Mouse (Mus musculus): ENCODE measurements around the gene P2rx4. TPM values are rescaled to one million over a fixed set of nuclear protein-coding genes. Genes with fewer than 3 reads are reported as not detected.
A peak's percentile ranks its signal among the peaks of the same experiment; 100 is the strongest.
"Not testable (repeated sequence)": the region's sequence is repeated elsewhere in the genome, so short reads cannot be mapped to it uniquely, and the experiment has no call there.

P2rx4 gene
- polyA plus RNA-seq (2016; fragmentation: Nextera tagmentation; extraction: Ambion mirVana) = 25.6 and 27.1 TPM in 2 replicates

GRCm38 (mm10) chr5:122707276-122708181 is at the start of gene P2rx4:
TSS of gene P2rx4 (plus strand) at chr5:122707544.
- H3K36me3 ChIP-seq = peaks cover 5% of the 10 kb centered on the region; the same call in 1 of the 2 replicates
- under 1% methylated on average over 66 of the region's 66 CpGs for WGBS (ENCODE audit: insufficient replicate concordance)
- peak within 1 kb of the TSS; percentile 76 for H3K9ac ChIP-seq
- ATAC-seq = peak; percentile 88
- peak within 1 kb of the TSS; percentile 95 for H3K4me2 ChIP-seq
- H3K4me3 ChIP-seq = peak within 1 kb of the TSS; percentile 70
- no peaks in the 10 kb centered on the region for H3K9me3 ChIP-seq (replicated peaks)
- H3K27me3 ChIP-seq (replicated peaks) = no peaks in the 10 kb centered on the region
- peaks cover 48% of the 10 kb centered on the region for H3K4me1 ChIP-seq
- peak within 1 kb of the TSS; percentile 82 for H3K27ac ChIP-seq

GRCm38 (mm10) chr5:122662501-122662900 is 44.8 kb upstream of the P2rx4 start:
- no peaks in the 10 kb centered on the region for H3K27me3 ChIP-seq (replicated peaks)
- no peak for ATAC-seq
- no peak overlapping the region for H3K4me3 ChIP-seq
- 78% methylated on average over 6 of the region's 6 CpGs for WGBS (ENCODE audit: insufficient replicate concordance)
- H3K9me3 ChIP-seq (replicated peaks) = no peaks in the 10 kb centered on the region
- H3K9ac ChIP-seq = no peak overlapping the region
- no peak overlapping the region for H3K4me2 ChIP-seq
- no peaks in the 10 kb centered on the region for H3K36me3 ChIP-seq
- no peaks in the 10 kb centered on the region for H3K4me1 ChIP-seq
- no peak overlapping the region for H3K27ac ChIP-seq

GRCm38 (mm10) chr5:122665036-122665435 is 42.3 kb upstream of the P2rx4 start:
- no peak for ATAC-seq

GRCm38 (mm10) chr5:122668981-122669897 is 38.1 kb upstream of the P2rx4 start:
- Histone ChIP-seq H3K4me3 (no peak overlapping the region), H3K27me3 (replicated peaks) (no peaks in the 10 kb centered on the region), H3K4me2 (no peak overlapping the region), H3K9me3 (replicated peaks) (no peaks in the 10 kb centered on the region), H3K36me3 (no peaks in the 10 kb centered on the region), H3K9ac (no peak overlapping the region), H3K27ac (no peak overlapping the region), H3K4me1 (no peaks in the 10 kb centered on the region)
- no peak for ATAC-seq
- 58% methylated on average over 15 of the region's 15 CpGs for WGBS (ENCODE audit: insufficient replicate concordance)

More at GRCm38 (mm10) chr5:122665036-122665435, 42.3 kb upstream of the P2rx4 start:
- WGBS (ENCODE audit: insufficient replicate concordance) = 47% methylated on average over 5 of the region's 5 CpGs
- Histone ChIP-seq H3K27ac (no peak overlapping the region), H3K4me1 (no peaks in the 10 kb centered on the region), H3K4me2 (no peak overlapping the region), H3K27me3 (replicated peaks) (no peaks in the 10 kb centered on the region), H3K9ac (no peak overlapping the region), H3K9me3 (replicated peaks) (no peaks in the 10 kb centered on the region), H3K36me3 (no peaks in the 10 kb centered on the region), H3K4me3 (no peak overlapping the region)

GRCm38 (mm10) chr5:122671641-122672040 is 35.7 kb upstream of the P2rx4 start:
- H3K9me3 ChIP-seq (replicated peaks); H3K4me3 ChIP-seq; H3K27ac ChIP-seq; ATAC-seq; H3K36me3 ChIP-seq; H3K27me3 ChIP-seq (replicated peaks); H3K9ac ChIP-seq; H3K4me1 ChIP-seq; H3K4me2 ChIP-seq: not testable (repeated sequence)
- WGBS (ENCODE audit: insufficient replicate concordance) = 62% methylated on average over 7 of the region's 7 CpGs

- WGBS (ENCODE audit: insufficient replicate concordance) = 74% methylated on average over 5 of the region's 5 CpGs
- no peak overlapping the region for H3K9ac ChIP-seq
These were observed 35.0 kb upstream of the P2rx4 start for GRCm38 (mm10) chr5:122672298-122672697.

GRCm38 (mm10) chr5:122676002-122676401 is 31.3 kb upstream of the P2rx4 start:
- Histone ChIP-seq H3K36me3 (no peaks in the 10 kb centered on the region), H3K9me3 (replicated peaks) (no peaks in the 10 kb centered on the region), H3K4me3 (no peak overlapping the region), H3K4me2 (no peak overlapping the region), H3K27me3 (replicated peaks) (no peaks in the 10 kb centered on the region; the same call in 1 of the 2 replicates), H3K4me1 (peaks cover 10% of the 10 kb centered on the region; the same call in 1 of the 2 replicates), H3K9ac (no peak overlapping the region), H3K27ac (no peak overlapping the region)
- 70% methylated on average over 8 of the region's 8 CpGs for WGBS (ENCODE audit: insufficient replicate concordance)
- no peak for ATAC-seq

More at GRCm38 (mm10) chr5:122672298-122672697, 35.0 kb upstream of the P2rx4 start:
- H3K4me1 ChIP-seq = no peaks in the 10 kb centered on the region
- H3K27ac ChIP-seq = no peak overlapping the region
- H3K9me3 ChIP-seq (replicated peaks) = no peaks in the 10 kb centered on the region
- H3K27me3 ChIP-seq (replicated peaks) = no peaks in the 10 kb centered on the region; the same call in 1 of the 2 replicates
- H3K4me2 ChIP-seq = no peak overlapping the region
- ATAC-seq = no peak
- no peak overlapping the region for H3K4me3 ChIP-seq
- H3K36me3 ChIP-seq = no peaks in the 10 kb centered on the region

- 70% methylated on average over 9 of the region's 9 CpGs for WGBS (ENCODE audit: insufficient replicate concordance)
- no peaks in the 10 kb centered on the region for H3K9me3 ChIP-seq (replicated peaks)
These were observed 29.4 kb upstream of the P2rx4 start for GRCm38 (mm10) chr5:122677983-122678382.

GRCm38 (mm10) chr5:122679881-122680280 is 27.5 kb upstream of the P2rx4 start:
- Histone ChIP-seq H3K27ac (no peak overlapping the region), H3K36me3 (no peaks in the 10 kb centered on the region), H3K9me3 (replicated peaks) (no peaks in the 10 kb centered on the region), H3K4me1 (peaks cover 14% of the 10 kb centered on the region; the same call in 1 of the 2 replicates), H3K27me3 (replicated peaks) (no peaks in the 10 kb centered on the region; the same call in 1 of the 2 replicates), H3K9ac (no peak overlapping the region), H3K4me2 (no peak overlapping the region), H3K4me3 (no peak overlapping the region)
- WGBS (ENCODE audit: insufficient replicate concordance) = 57% methylated on average over 8 of the region's 8 CpGs
- no peak for ATAC-seq

More at GRCm38 (mm10) chr5:122677983-122678382, 29.4 kb upstream of the P2rx4 start:
- no peaks in the 10 kb centered on the region; the same call in 1 of the 2 replicates for H3K27me3 ChIP-seq (replicated peaks)
- no peaks in the 10 kb centered on the region for H3K36me3 ChIP-seq
- H3K27ac ChIP-seq = no peak overlapping the region
- H3K4me2 ChIP-seq = no peak overlapping the region
- H3K4me1 ChIP-seq = peaks cover 10% of the 10 kb centered on the region; the same call in 1 of the 2 replicates
- no peak overlapping the region for H3K9ac ChIP-seq
- ATAC-seq = no peak
- H3K4me3 ChIP-seq = no peak overlapping the region

GRCm38 (mm10) chr5:122681276-122681675 is 26.1 kb upstream of the P2rx4 start:
- no peak for ATAC-seq
- WGBS (ENCODE audit: insufficient replicate concordance) = 69% methylated on average over 12 of the region's 12 CpGs
- Histone ChIP-seq H3K4me1 (peaks cover 14% of the 10 kb centered on the region; the same call in 1 of the 2 replicates), H3K9me3 (replicated peaks) (no peaks in the 10 kb centered on the region), H3K4me2 (no peak overlapping the region), H3K9ac (no peak overlapping the region), H3K36me3 (no peaks in the 10 kb centered on the region), H3K27ac (no peak overlapping the region), H3K4me3 (no peak overlapping the region), H3K27me3 (replicated peaks) (no peaks in the 10 kb centered on the region)

GRCm38 (mm10) chr5:122683926-122684325 is 23.4 kb upstream of the P2rx4 start:
- 31% methylated on average over 10 of the region's 10 CpGs for WGBS (ENCODE audit: insufficient replicate concordance)
- Histone ChIP-seq H3K4me2 (no peak overlapping the region), H3K4me3 (no peak overlapping the region), H3K36me3 (no peaks in the 10 kb centered on the region), H3K9ac (no peak overlapping the region), H3K9me3 (replicated peaks) (no peaks in the 10 kb centered on the region), H3K27ac (no peak overlapping the region), H3K27me3 (replicated peaks) (no peaks in the 10 kb centered on the region), H3K4me1 (peaks cover 25% of the 10 kb centered on the region)
- no peak for ATAC-seq
